Mouse (Mus musculus) bone marrow macrophage, adult 2 months (primary cell): ENCODE data around the gene Traf7.

Source experiments
- CTCF ChIP-seq: IDR thresholded peaks from 2 replicates; pipeline ENCODE4 v1.5.1; 2012; ENCODE audit warnings: low read depth, mild to moderate bottlenecking, low read length, moderate library complexity
- POLR2A ChIP-seq: IDR thresholded peaks from 2 replicates; pipeline ENCODE4 v1.6.1; 2012; ENCODE audit warnings: mild to moderate bottlenecking, low read depth, low read length, borderline replicate concordance

GRCm38 (mm10) chr17:24563638-24564037 lies 35.9 kb upstream of the Traf7 start:
- TF ChIP-seq CTCF: no peak
- no peak for TF ChIP-seq POLR2A
